Mouse (Mus musculus): ENCODE results near the gene Hephl1. TPM values are rescaled to one million over a fixed set of nuclear protein-coding genes. Genes with fewer than 3 reads are reported as not detected.
A peak's percentile ranks its signal among the peaks of the same experiment; 100 is the strongest.

The Hephl1 gene
- polyA plus RNA-seq, 1 experiment from 2014 or later, result not detected

DNA sequence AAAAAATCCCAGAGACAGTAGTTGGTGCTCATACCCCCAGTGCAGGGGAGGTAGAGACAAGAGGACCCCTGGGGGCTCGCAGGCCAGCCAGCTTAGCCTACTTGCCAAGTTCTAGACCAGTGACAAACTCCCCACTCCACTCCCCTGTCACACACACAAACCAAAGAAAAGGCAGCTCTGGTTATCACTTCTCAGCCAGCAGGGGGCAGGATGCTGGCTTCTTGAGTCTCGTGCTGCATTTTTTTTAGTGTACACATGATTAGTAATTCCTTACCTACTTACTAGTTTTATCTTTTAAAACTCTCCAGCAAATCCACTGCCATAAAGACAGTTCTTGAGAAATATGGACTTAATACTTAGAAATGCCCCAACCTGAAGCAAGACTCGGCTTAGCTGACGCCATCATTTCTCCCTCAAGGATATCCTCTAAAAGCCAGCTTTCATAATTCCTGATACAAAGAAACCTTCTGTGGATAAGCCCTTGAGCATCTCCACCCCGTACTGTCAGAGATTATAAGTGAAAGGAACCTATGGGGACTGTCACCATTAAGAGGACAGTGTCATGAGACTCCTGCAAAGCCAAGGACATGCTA is 78.2 kb downstream of the Hephl1 start:
- Histone ChIP-seq H3K4me2 (no peak overlapping the region), H3K27me3 (no peaks in the 10 kb centered on the region), H3K4me3 (no peak overlapping the region), H3K27ac (no peak overlapping the region), H3K4me1 (peaks cover 24% of the 10 kb centered on the region), H3K9me3 (no peaks in the 10 kb centered on the region), H3K9ac (no peak overlapping the region), H3K36me3 (no peaks in the 10 kb centered on the region)
- no peak for ATAC-seq (ENCODE audit: borderline replicate concordance, extremely low read depth, low FRiP score, low TSS enrichment)
- WGBS, result 65% methylated on average over 5 of the region's 5 CpGs

DNA sequence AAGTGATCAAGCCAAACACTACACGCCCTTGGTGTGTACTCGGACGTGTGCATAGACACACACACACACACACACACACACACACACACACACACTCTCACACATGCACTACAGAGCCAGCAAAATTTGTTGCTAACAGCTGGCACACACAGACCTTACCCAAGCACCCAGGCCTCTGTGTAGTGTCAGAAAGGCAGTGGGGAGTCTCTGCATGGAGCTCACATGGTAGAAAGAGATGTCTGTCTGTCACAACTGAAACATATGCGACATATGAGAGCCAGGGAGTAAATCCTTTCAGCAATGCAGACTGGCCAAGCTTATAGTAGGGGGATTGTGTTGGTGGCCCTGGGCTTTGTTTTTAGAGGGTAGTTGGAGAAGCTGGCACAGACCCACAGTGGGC is 79.1 kb downstream of the Hephl1 start:
- WGBS, result 89% methylated on average over 4 of the region's 4 CpGs

DNA sequence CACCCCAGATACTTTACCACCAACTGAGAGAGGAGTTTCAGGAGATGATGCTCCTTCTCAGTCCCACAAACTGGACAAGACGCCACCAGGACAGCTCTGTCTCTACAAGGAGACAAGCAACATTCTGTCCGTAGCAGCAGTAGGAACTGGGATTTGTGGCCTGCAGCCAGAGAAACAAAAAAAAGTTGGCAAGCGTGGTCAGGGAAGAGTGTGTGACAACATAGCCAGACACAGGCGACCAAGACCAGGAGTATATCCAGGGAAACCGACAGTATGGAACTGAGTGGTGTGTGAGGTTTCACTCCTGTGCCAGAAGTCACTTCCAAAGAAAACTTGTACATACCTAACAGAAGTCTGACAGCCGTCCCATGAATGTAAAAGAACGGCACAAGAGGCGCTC is 81.1 kb downstream of the Hephl1 start:
- Histone ChIP-seq H3K9me3 (no peaks in the 10 kb centered on the region), H3K4me2 (no peak overlapping the region), H3K4me1 (peaks cover 19% of the 10 kb centered on the region), H3K27ac (0 out of 2 replicates have a peak overlapping the region, but pooled peaks have one; percentile 30), H3K36me3 (no peaks in the 10 kb centered on the region), H3K4me3 (no peak overlapping the region), H3K27me3 (no peaks in the 10 kb centered on the region), H3K9ac (no peak overlapping the region)
- peak; percentile 82; the same call in 1 of the 2 replicates for ATAC-seq (ENCODE audit: borderline replicate concordance, extremely low read depth, low FRiP score, low TSS enrichment)
- WGBS, result 33% methylated on average over 8 of the region's 8 CpGs

More for the DNA sequence above, 79.1 kb downstream of the Hephl1 start:
- Histone ChIP-seq H3K27ac (no peak overlapping the region), H3K4me3 (no peak overlapping the region), H3K4me1 (peaks cover 23% of the 10 kb centered on the region), H3K4me2 (no peak overlapping the region), H3K36me3 (no peaks in the 10 kb centered on the region), H3K27me3 (no peaks in the 10 kb centered on the region), H3K9ac (no peak overlapping the region), H3K9me3 (no peaks in the 10 kb centered on the region)
- no peak for ATAC-seq (ENCODE audit: borderline replicate concordance, extremely low read depth, low FRiP score, low TSS enrichment)

DNA sequence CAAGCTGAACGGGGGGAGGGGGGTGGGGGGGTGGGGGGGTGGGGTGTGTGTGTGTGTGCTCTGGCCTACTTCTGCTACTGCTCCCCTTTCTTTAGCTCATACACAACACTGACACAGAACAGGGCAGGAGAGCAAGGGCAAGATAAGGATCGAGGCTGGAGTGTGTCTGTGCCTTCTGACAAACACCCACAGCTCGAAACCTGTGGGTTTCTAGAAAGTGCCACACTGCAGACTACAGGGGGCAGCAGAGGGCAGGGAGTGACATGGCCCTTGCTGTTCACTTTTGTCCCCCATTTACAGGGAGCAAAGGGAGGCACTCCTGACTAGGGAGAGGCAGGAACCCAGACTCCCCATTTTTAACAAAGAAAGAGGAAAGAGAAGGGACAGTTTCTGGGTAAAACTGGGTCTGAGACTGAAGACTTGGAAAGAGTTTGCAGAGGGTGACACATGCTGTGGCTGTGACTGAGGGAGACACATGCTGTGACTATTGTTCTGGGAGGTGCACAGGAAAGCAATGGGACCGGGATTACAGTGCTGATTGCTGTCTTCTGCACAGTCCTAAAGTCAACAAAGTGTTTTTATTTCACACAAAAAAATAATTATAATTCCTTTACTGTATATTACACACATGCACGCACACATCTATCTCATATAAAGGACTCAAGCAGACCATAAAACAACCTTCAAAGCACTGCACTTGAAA is 82.7 kb downstream of the Hephl1 start:
- no peaks in the 10 kb centered on the region for H3K27me3 ChIP-seq
- H3K27ac ChIP-seq, result no peak overlapping the region
- no peaks in the 10 kb centered on the region for H3K9me3 ChIP-seq
- H3K9ac ChIP-seq, result no peak overlapping the region
- 56% methylated on average over 5 of the region's 5 CpGs for WGBS
- ATAC-seq (ENCODE audit: borderline replicate concordance, extremely low read depth, low FRiP score, low TSS enrichment), result no peak
- H3K4me1 ChIP-seq, result peaks cover 12% of the 10 kb centered on the region
- no peak overlapping the region for H3K4me3 ChIP-seq
- no peaks in the 10 kb centered on the region for H3K36me3 ChIP-seq
- H3K4me2 ChIP-seq, result no peak overlapping the region

DNA sequence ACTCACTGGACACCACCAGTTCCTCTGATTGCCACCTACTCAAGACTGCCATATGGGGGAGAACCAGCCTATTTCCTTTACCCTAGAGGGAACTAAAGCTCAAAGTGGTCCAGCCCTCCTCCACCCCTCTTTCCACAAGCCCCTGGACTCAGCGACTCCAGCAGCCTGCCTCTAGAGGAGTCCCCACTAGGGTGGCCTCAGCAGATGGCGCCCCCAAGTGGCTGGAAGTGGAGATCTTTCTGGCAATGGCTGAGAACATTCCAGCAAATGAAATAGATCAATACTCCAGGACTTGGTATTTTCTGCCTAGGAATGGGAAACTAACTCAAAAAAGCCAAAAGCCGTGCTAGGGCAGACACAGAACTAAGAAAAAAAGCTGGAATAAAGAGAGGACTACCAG is 84.2 kb downstream of the Hephl1 start:
- Histone ChIP-seq H3K9ac (no peak overlapping the region), H3K4me3 (no peak overlapping the region), H3K4me2 (no peak overlapping the region), H3K4me1 (peaks cover 7% of the 10 kb centered on the region), H3K36me3 (no peaks in the 10 kb centered on the region), H3K9me3 (no peaks in the 10 kb centered on the region), H3K27me3 (no peaks in the 10 kb centered on the region), H3K27ac (no peak overlapping the region)
- ATAC-seq (ENCODE audit: borderline replicate concordance, extremely low read depth, low FRiP score, low TSS enrichment), result no peak
- 69% methylated on average over 3 of the region's 3 CpGs for WGBS

DNA sequence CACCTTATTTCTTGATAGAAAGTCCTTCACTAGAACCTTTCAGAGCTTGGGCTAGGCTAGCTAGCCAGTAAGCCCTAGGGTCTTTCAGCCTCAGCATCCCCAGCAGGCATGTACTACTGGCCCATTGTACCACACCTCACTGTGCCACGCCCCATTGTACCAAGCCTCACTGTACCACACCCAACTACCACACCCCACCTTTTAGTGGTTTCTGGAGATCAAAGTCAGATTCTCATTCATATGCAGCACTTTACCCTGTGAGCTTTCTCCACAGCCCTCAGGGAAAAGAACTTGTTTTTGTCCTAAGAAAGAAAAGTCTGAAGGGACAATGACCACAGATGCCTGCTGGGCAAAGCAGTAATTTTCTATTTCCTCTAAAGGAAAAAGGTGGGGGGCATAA is 88.9 kb downstream of the Hephl1 start:
- Histone ChIP-seq H3K4me3 (no peak overlapping the region), H3K27me3 (no peaks in the 10 kb centered on the region), H3K36me3 (no peaks in the 10 kb centered on the region), H3K9ac (no peak overlapping the region), H3K4me1 (no peaks in the 10 kb centered on the region), H3K9me3 (no peaks in the 10 kb centered on the region), H3K27ac (no peak overlapping the region), H3K4me2 (no peak overlapping the region)
- 85% methylated on average over 1 of the region's 1 CpGs for WGBS
- ATAC-seq (ENCODE audit: borderline replicate concordance, extremely low read depth, low FRiP score, low TSS enrichment), result no peak

DNA sequence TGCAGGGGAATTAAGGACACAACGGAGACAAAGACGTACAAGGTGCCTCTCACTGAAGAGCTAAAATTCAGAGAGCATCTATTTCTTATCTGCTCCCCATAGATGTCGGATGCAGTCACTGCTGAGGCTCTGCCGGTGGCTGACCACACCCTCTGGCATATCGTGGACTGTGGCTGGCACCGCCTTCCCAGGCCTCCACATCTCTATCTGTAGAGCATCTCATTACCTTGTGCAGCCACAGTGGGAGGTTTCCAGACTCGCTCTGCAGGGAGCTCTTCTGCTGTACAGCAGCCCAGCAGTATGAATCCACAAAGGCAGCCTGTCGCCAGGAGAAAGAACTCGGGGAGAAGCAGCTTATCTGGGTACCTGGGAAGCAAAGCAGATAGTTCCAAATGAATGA is 90.8 kb downstream of the Hephl1 start:
- Histone ChIP-seq H3K4me2 (no peak overlapping the region), H3K27me3 (no peaks in the 10 kb centered on the region), H3K9ac (no peak overlapping the region), H3K4me3 (no peak overlapping the region), H3K27ac (no peak overlapping the region), H3K4me1 (no peaks in the 10 kb centered on the region), H3K9me3 (no peaks in the 10 kb centered on the region), H3K36me3 (no peaks in the 10 kb centered on the region)
- ATAC-seq (ENCODE audit: borderline replicate concordance, extremely low read depth, low FRiP score, low TSS enrichment), result no peak
- 85% methylated on average over 9 of the region's 9 CpGs for WGBS

DNA sequence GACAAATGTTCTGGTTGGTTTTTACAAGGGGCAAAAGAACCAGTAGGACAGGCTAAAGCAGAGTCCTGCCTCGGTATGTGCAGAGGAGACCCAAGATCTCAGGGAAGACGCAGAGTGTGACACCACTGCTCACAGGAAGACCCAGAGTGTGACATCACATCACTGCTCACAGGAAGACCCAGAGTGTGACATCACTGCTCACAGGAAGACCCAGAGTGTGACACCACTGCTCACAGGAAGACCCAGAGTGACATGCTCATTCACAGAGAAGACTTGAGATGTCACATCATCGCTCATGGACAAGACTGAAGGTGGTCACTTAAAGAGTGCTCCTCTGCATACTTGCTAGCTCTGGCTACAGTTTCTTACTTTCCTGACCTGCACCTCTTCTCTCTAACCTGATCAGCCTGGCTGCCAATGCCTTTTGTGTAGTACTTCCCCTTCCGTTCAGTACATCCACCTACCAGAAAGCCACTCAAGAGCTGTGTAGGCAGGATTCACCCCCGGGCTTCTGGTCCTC is 91.3 kb downstream of the Hephl1 start:
- no peaks in the 10 kb centered on the region for H3K9me3 ChIP-seq
- no peak overlapping the region for H3K4me2 ChIP-seq
- no peak for ATAC-seq (ENCODE audit: borderline replicate concordance, extremely low read depth, low FRiP score, low TSS enrichment)
- H3K36me3 ChIP-seq, result no peaks in the 10 kb centered on the region
- no peaks in the 10 kb centered on the region for H3K27me3 ChIP-seq
- H3K27ac ChIP-seq, result no peak overlapping the region
- H3K4me1 ChIP-seq, result no peaks in the 10 kb centered on the region
- no peak overlapping the region for H3K9ac ChIP-seq
- H3K4me3 ChIP-seq, result no peak overlapping the region
- 93% methylated on average over 5 of the region's 5 CpGs for WGBS

DNA sequence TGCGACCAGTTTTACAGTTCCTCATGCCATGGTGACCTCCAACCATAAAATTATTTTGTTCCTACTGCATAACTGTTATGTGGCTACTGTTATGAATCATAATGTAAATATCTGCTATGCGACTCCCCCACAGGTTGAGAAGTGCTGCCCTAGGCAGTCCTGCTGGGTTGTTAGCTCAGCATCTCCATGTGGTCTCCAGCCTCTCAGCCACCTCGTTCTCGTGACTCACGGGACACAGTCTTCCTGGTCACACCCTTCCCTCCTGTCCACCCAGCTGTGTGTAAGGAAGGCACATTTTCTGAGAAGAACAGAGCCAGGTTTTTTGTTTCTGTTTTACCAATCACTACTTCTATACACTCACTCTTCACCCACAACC is 93.2 kb downstream of the Hephl1 start:
- no peak overlapping the region for H3K27ac ChIP-seq
- no peaks in the 10 kb centered on the region for H3K27me3 ChIP-seq
- H3K4me2 ChIP-seq, result no peak overlapping the region
- H3K9ac ChIP-seq, result no peak overlapping the region
- WGBS, result 72% methylated on average over 5 of the region's 5 CpGs
- H3K4me3 ChIP-seq, result no peak overlapping the region
- ATAC-seq (ENCODE audit: borderline replicate concordance, extremely low read depth, low FRiP score, low TSS enrichment), result no peak
- H3K4me1 ChIP-seq, result no peaks in the 10 kb centered on the region
- H3K9me3 ChIP-seq, result no peaks in the 10 kb centered on the region
- no peaks in the 10 kb centered on the region for H3K36me3 ChIP-seq

DNA sequence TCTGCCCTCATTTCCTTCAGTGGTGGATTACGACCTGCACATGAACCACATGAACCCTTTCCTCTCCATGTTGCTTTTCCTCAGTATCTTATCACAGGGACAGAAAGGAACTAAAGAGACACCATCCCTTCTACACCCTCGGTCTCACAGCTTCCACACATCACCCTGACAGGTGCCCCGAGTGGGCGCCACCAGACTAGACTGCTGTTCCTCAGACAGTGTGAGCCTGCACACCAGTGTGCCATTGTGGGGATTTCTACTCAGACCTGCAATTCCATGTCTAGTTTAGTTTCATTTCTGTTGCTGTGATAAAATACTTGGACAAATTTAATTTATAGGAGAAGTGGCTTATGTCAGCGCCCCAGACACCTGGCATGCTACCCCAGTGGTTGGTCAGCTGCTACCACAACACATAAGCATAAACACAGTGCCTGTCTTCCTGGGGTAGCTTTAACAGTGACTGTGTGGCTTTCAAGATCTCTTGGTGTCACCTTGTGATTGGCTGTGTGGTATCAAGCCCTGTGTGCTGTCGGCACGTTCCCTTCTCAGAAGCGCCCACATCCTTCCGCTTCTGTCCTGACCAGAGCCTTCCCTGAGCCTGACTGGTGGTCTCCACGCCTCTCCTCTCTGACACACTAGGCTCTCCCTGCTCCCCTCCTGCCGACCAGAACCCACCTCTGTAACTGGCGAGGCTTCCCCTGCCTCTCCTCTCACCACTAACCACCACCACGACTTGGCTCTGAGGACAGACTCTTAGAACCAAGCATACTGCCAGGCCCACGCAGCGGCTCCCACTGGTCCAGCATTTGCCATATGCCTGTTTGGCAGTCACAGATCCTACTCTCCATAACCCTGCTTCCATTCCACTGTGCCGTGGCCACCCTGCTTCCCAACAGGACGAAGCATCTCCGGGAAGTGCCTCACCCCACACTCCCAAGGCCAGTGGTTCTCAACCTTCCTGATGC is 93.8 kb downstream of the Hephl1 start:
- Histone ChIP-seq H3K27ac (no peak overlapping the region), H3K9me3 (no peaks in the 10 kb centered on the region), H3K4me3 (no peak overlapping the region), H3K4me1 (no peaks in the 10 kb centered on the region), H3K27me3 (no peaks in the 10 kb centered on the region), H3K9ac (no peak overlapping the region), H3K36me3 (no peaks in the 10 kb centered on the region), H3K4me2 (no peak overlapping the region)
- ATAC-seq (ENCODE audit: borderline replicate concordance, extremely low read depth, low FRiP score, low TSS enrichment), result no peak
- WGBS, result 81% methylated on average over 18 of the region's 18 CpGs

DNA sequence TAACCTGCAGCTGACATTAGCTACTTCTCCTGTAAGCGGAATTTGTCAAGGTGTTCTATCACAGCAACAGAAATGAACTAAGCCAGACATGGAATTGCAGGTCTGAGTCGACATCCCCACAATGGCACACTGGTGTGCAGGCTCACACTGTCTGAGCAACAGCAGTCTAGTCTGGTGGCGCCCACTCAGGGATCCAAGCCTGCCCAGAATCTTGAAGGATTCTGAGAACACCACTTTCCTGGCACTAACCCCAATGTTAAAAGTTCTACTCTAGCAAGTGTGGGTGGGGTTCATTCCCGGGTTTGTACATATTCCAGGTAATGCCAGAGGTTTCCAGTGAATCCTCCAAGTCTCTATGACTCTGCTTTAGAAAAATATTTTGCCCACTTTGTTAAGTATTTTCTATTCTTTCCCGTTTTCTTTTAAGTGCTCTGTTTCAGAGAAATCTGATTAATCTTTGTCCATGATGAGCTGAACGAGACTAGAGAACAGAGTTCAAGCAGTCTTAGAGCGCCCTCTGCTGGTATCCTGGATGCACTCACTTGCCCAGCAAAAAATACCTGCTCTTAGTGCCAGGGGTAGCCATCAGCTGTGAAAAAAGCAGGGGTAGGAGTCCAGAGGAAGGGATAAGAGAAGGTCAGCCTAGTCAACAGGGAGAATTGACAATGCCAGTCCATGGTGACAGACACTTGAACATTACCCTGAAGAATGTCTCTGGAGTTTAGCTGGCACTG is 96.5 kb downstream of the Hephl1 start:
- ATAC-seq (ENCODE audit: borderline replicate concordance, extremely low read depth, low FRiP score, low TSS enrichment), result no peak
- no peak overlapping the region for H3K9ac ChIP-seq
- H3K4me2 ChIP-seq, result no peak overlapping the region
- H3K27me3 ChIP-seq, result no peaks in the 10 kb centered on the region
- 52% methylated on average over 7 of the region's 7 CpGs for WGBS
- H3K27ac ChIP-seq, result no peak overlapping the region
- no peaks in the 10 kb centered on the region for H3K9me3 ChIP-seq
- H3K36me3 ChIP-seq, result no peaks in the 10 kb centered on the region
- no peak overlapping the region for H3K4me3 ChIP-seq
- H3K4me1 ChIP-seq, result peaks cover 4% of the 10 kb centered on the region; the same call in 1 of the 2 replicates
